Mouse (Mus musculus) adrenal gland, adult 18-20 months (tissue): ENCODE measurements around the gene Esrrb. TPM values are rescaled to one million over a fixed set of nuclear protein-coding genes. Genes with fewer than 3 reads are reported as not detected.

Experiments
- DNase-seq, 2 experiments: peaks; one replicate each; pipeline ENCODE4 v3.0.0; 2021 to 2022; ENCODE audit warnings: low spot score in 2 of 2
- total RNA-seq, 2 experiments: library from RNA; stranded (reverse); gene quantifications; 1 replicate in 1 of 2; 2 replicates in 1 of 2; pipeline ENCODE4 v1.2.3; 2021

The Esrrb gene
- total RNA-seq, 2 experiments from 2014 or later, result 0.27 to 0.67 TPM

- DNase-seq, result no peak
Observed at GRCm38 (mm10) chr12:86562705-86563104, 201.8 kb downstream of the Esrrb start.

- DNase-seq, result no peak
Observed at GRCm38 (mm10) chr12:86565996-86566395, 205.1 kb downstream of the Esrrb start.

Other genes with a start within 250 kb of the Esrrb start
- gene Gpatch2l, start 119.3 kb upstream of the Esrrb start, total RNA-seq, result 10 to 100 TPM; 18.6 to 20.3 TPM